Mouse (Mus musculus) kidney, embryonic 16.5 days (tissue): ENCODE results near the gene Dhrs2. TPM values are rescaled to one million over a fixed set of nuclear protein-coding genes. Genes with fewer than 3 reads are reported as not detected.

Experiments used
- ATAC-seq: fragments of 200-750 bp; cut with Nextera tagmentation; 2 replicates; pipeline ENCODE4 v1.8.0; 2017; ENCODE audit warnings: moderate TSS enrichment; ENCODE audit not compliant: low FRiP score, low TSS enrichment
- H3K27ac ChIP-seq: fragments of 300-500 bp; sonication (generic); 2 replicates; pipeline ENCODE4 v1.5.1; 2014; ENCODE audit warnings: low read length
- H3K27me3 ChIP-seq: fragments of 300-500 bp; sonication (generic); 2 replicates; pipeline ENCODE4 v1.6.1; 2014; ENCODE audit warnings: low read length, control low read depth, mixed read lengths; ENCODE audit not compliant: insufficient read depth
- H3K36me3 ChIP-seq: fragments of 300-500 bp; sonication (generic); 2 replicates; pipeline ENCODE4 v1.6.1; 2014; ENCODE audit warnings: low read length, control low read depth, mixed read lengths; ENCODE audit not compliant: insufficient read depth
- H3K4me1 ChIP-seq: fragments of 300-500 bp; sonication (generic); 2 replicates; pipeline ENCODE4 v1.6.1; 2014; ENCODE audit warnings: low read length, control low read depth, mixed read lengths; ENCODE audit not compliant: insufficient read depth
- H3K4me2 ChIP-seq: fragments of 300-500 bp; sonication (generic); replicated peaks from 2 replicates; pipeline ENCODE4 v1.6.1; 2014; ENCODE audit warnings: low read depth, low read length
- H3K4me3 ChIP-seq: fragments of 300-500 bp; sonication (generic); 2 replicates; pipeline ENCODE4 v1.5.1; 2014; ENCODE audit warnings: mild to moderate bottlenecking, low read length
- H3K9ac ChIP-seq: fragments of 300-500 bp; sonication (generic); replicated peaks from 2 replicates; pipeline ENCODE4 v1.6.1; 2014; ENCODE audit warnings: low read length
- H3K9me3 ChIP-seq: fragments of 300-500 bp; sonication (generic); 2 replicates; pipeline ENCODE4 v1.6.1; 2016; ENCODE audit warnings: low read length, control low read depth
- WGBS: fragments of 180-500 bp; shearing (Covaris S2); extraction: QIAGEN DNeasy Blood & Tissue Kit; methylation state at CpG from one replicate; pipeline ENCODE4 v1.1.7; 2014; 5-methylcytosine and 5-hydroxymethylcytosine counted together
- polyA plus RNA-seq: library from polyadenylated mRNA; unstranded; fragments of >200 nt; fragmentation: Nextera tagmentation; extraction: Ambion mirVana; gene quantifications from 2 replicates; pipeline ENCODE4 v1.2.1, GENCODE M21; 2015

Gene Dhrs2
- polyA plus RNA-seq, 1 experiment from 2014 or later = 0.29 TPM

GRCm38 (mm10) chr14:55194786-55195185, 27.0 kb upstream of the Dhrs2 start:
- Histone ChIP-seq H3K4me3 (no peak overlapping the region), H3K9ac (no peak overlapping the region), H3K27ac (no peak overlapping the region), H3K4me1 (peaks cover 10% of the 10 kb centered on the region), H3K36me3 (no peaks in the 10 kb centered on the region), H3K9me3 (no peaks in the 10 kb centered on the region; the same call in 1 of the 2 replicates), H3K27me3 (no peaks in the 10 kb centered on the region), H3K4me2 (no peak overlapping the region)
- ATAC-seq = no peak
- WGBS = 23% methylated on average over 6 of the region's 6 CpGs

- WGBS = 44% methylated on average over 2 of the region's 2 CpGs
- Histone ChIP-seq H3K27ac (no peak overlapping the region), H3K4me1 (peaks cover 9% of the 10 kb centered on the region), H3K4me2 (no peak overlapping the region), H3K9ac (no peak overlapping the region), H3K4me3 (no peak overlapping the region), H3K9me3 (no peaks in the 10 kb centered on the region; the same call in 1 of the 2 replicates), H3K36me3 (no peaks in the 10 kb centered on the region), H3K27me3 (no peaks in the 10 kb centered on the region)
- ATAC-seq = no peak
These were observed 24.7 kb upstream of the Dhrs2 start for GRCm38 (mm10) chr14:55197121-55197520.

GRCm38 (mm10) chr14:55198187-55198586, 23.6 kb upstream of the Dhrs2 start:
- no peak for ATAC-seq
- H3K4me1 ChIP-seq = peaks cover 9% of the 10 kb centered on the region
- no peak overlapping the region for H3K9ac ChIP-seq
- no peaks in the 10 kb centered on the region for H3K27me3 ChIP-seq
- H3K4me2 ChIP-seq = no peak overlapping the region
- no peaks in the 10 kb centered on the region for H3K36me3 ChIP-seq
- WGBS = 80% methylated on average over 2 of the region's 2 CpGs
- H3K4me3 ChIP-seq = no peak overlapping the region
- H3K9me3 ChIP-seq = no peaks in the 10 kb centered on the region; the same call in 1 of the 2 replicates
- no peak overlapping the region for H3K27ac ChIP-seq

GRCm38 (mm10) chr14:55204544-55204943, 17.3 kb upstream of the Dhrs2 start:
- no peak overlapping the region for H3K27ac ChIP-seq
- ATAC-seq = no peak
- H3K4me1 ChIP-seq = no peaks in the 10 kb centered on the region
- H3K9ac ChIP-seq = no peak overlapping the region
- WGBS = 76% methylated on average over 3 of the region's 3 CpGs
- no peaks in the 10 kb centered on the region for H3K27me3 ChIP-seq
- no peaks in the 10 kb centered on the region for H3K9me3 ChIP-seq
- no peaks in the 10 kb centered on the region for H3K36me3 ChIP-seq
- no peak overlapping the region for H3K4me3 ChIP-seq
- H3K4me2 ChIP-seq = no peak overlapping the region

- no peaks in the 10 kb centered on the region for H3K4me1 ChIP-seq
- no peaks in the 10 kb centered on the region for H3K9me3 ChIP-seq
- WGBS = 60% methylated on average over 3 of the region's 3 CpGs
- H3K4me3 ChIP-seq = no peak overlapping the region
- no peak overlapping the region for H3K4me2 ChIP-seq
- no peak overlapping the region for H3K27ac ChIP-seq
- no peaks in the 10 kb centered on the region for H3K27me3 ChIP-seq
- ATAC-seq = no peak
- H3K36me3 ChIP-seq = no peaks in the 10 kb centered on the region
- H3K9ac ChIP-seq = no peak overlapping the region
These were observed 16.6 kb upstream of the Dhrs2 start for GRCm38 (mm10) chr14:55205045-55205750.

GRCm38 (mm10) chr14:55208306-55208705, 13.5 kb upstream of the Dhrs2 start:
- H3K27ac ChIP-seq = no peak overlapping the region
- no peaks in the 10 kb centered on the region for H3K9me3 ChIP-seq
- H3K9ac ChIP-seq = no peak overlapping the region
- H3K36me3 ChIP-seq = no peaks in the 10 kb centered on the region
- no peak overlapping the region for H3K4me3 ChIP-seq
- no peak for ATAC-seq
- no peaks in the 10 kb centered on the region for H3K4me1 ChIP-seq
- H3K4me2 ChIP-seq = no peak overlapping the region
- WGBS = 79% methylated on average over 2 of the region's 2 CpGs
- no peaks in the 10 kb centered on the region for H3K27me3 ChIP-seq

GRCm38 (mm10) chr14:55213621-55214020, 8.2 kb upstream of the Dhrs2 start:
- Histone ChIP-seq H3K27ac (no peak overlapping the region), H3K4me1 (no peaks in the 10 kb centered on the region), H3K36me3 (no peaks in the 10 kb centered on the region), H3K4me2 (no peak overlapping the region), H3K27me3 (no peaks in the 10 kb centered on the region), H3K9ac (no peak overlapping the region), H3K4me3 (no peak overlapping the region), H3K9me3 (no peaks in the 10 kb centered on the region)
- no peak for ATAC-seq
- WGBS = 95% methylated on average over 3 of the region's 3 CpGs

- 63% methylated on average over 4 of the region's 4 CpGs for WGBS
These were observed 7.3 kb upstream of the Dhrs2 start for GRCm38 (mm10) chr14:55214507-55214906.

GRCm38 (mm10) chr14:55223172-55223571, 1.4 kb downstream of the Dhrs2 start:
- no peaks in the 10 kb centered on the region for H3K36me3 ChIP-seq
- H3K9ac ChIP-seq = no peak overlapping the region
- no peaks in the 10 kb centered on the region for H3K27me3 ChIP-seq
- WGBS = 30% methylated on average over 1 of the region's 1 CpGs
- no peak overlapping the region for H3K27ac ChIP-seq
- H3K4me1 ChIP-seq = no peaks in the 10 kb centered on the region
- H3K4me2 ChIP-seq = no peak overlapping the region
- H3K4me3 ChIP-seq = no peak overlapping the region
- no peaks in the 10 kb centered on the region for H3K9me3 ChIP-seq
- no peak for ATAC-seq

More at GRCm38 (mm10) chr14:55214507-55214906, 7.3 kb upstream of the Dhrs2 start:
- Histone ChIP-seq H3K4me2 (no peak overlapping the region), H3K4me3 (no peak overlapping the region), H3K4me1 (no peaks in the 10 kb centered on the region), H3K36me3 (no peaks in the 10 kb centered on the region), H3K9ac (no peak overlapping the region), H3K9me3 (no peaks in the 10 kb centered on the region), H3K27me3 (no peaks in the 10 kb centered on the region), H3K27ac (no peak overlapping the region)
- ATAC-seq = no peak

- no peak overlapping the region for H3K4me2 ChIP-seq
- H3K36me3 ChIP-seq = no peaks in the 10 kb centered on the region
- H3K27ac ChIP-seq = no peak overlapping the region
- no peak overlapping the region for H3K9ac ChIP-seq
- no peaks in the 10 kb centered on the region; the same call in 1 of the 2 replicates for H3K9me3 ChIP-seq
- no peaks in the 10 kb centered on the region for H3K27me3 ChIP-seq
- H3K4me3 ChIP-seq = no peak overlapping the region
- no peak for ATAC-seq
- 90% methylated on average over 11 of the region's 11 CpGs for WGBS
- H3K4me1 ChIP-seq = no peaks in the 10 kb centered on the region
These were observed 12.8 kb downstream of the Dhrs2 start for GRCm38 (mm10) chr14:55234639-55235038.
